Mouse (Mus musculus) lung, adult 2 months (tissue): ENCODE results near the gene Anks1. TPM values are rescaled to one million over a fixed set of nuclear protein-coding genes. Genes with fewer than 3 reads are reported as not detected.

Source experiments
- DNase-seq: peaks from one replicate; pipeline ENCODE4 v3.0.0; 2022
- H3K4me1 ChIP-seq: fragments of 200-500 bp; 2 replicates; pipeline ENCODE4 v1.6.1; 2011; ENCODE audit warnings: low read length; ENCODE audit not compliant: control insufficient read depth, insufficient read depth
- H3K4me3 ChIP-seq: fragments of 200-500 bp; replicated peaks from 2 replicates; pipeline ENCODE3; 2011; ENCODE audit warnings: low read depth, mild to moderate bottlenecking, control low read depth, low read length; ENCODE audit errors: extremely low read depth
- CTCF ChIP-seq: fragments of 200-500 bp; IDR thresholded peaks from 2 replicates; pipeline ENCODE4 v1.5.1; 2011; ENCODE audit warnings: mild to moderate bottlenecking, low read length, control low read depth; ENCODE audit not compliant: insufficient read depth
- POLR2A ChIP-seq: fragments of 200-500 bp; IDR thresholded peaks from 2 replicates; pipeline ENCODE4 v1.6.1; 2011; ENCODE audit warnings: low read depth, mild to moderate bottlenecking, control low read depth, low read length, borderline replicate concordance; ENCODE audit errors: extremely low read depth
- WGBS: fragments of 180-500 bp; shearing (Covaris S2); methylation state at CpG from one replicate; pipeline ENCODE4 v1.1.7; 2018; 5-methylcytosine and 5-hydroxymethylcytosine counted together
- polyA plus RNA-seq: library from polyadenylated mRNA; depleted of rRNA; stranded (reverse); fragments of >200 nt; gene quantifications from 2 replicates; pipeline ENCODE4 v1.2.3, GENCODE M21; 2012

Gene Anks1
- polyA plus RNA-seq, 1 experiment = 89.4 TPM

DNA sequence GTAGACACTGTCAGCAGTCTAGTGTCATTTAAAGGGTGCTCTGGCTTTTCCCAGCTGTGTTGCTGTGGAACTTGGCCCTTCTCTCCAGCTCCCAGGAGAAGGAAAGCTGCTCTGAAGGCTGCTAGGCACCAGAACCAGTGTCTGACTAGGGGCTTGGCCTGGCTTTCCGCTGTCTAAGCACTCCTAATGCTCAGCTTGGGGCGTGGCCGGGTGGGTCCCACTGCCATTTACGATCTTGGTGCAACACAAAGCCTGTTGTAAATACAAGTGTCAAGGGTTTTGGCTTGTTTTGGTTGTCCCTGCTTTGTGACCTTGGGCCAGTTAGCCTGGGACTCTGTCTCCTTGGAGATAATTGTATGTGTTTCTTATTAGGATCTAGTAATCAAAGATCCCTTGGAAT, 31.2 kb downstream of the Anks1 start:
- Histone ChIP-seq H3K4me1 (peaks cover 43% of the 10 kb centered on the region), H3K4me3 (no peak overlapping the region)
- DNase-seq = no peak
- TF ChIP-seq POLR2A (no peak), CTCF (no peak)
- WGBS = 33% methylated on average over 4 of the region's 4 CpGs

DNA sequence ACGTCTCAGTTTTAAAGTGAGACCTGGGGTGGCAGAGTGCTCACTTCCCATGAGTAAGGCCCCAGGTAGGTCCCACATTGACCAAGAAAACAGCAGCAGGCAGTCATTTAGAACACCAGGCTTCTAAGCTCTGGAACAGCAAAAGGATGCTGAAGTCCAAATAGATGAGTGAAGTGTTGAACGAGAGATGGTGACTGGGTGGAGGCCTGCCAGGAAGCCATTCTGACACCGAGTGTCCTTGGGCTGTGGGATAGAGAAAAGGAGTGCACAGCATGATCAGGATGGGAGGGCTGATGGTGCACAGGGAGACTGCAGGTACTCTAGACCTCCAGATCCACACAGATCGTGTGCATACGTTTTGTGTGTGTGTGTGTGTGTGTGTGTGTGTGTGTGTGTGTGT, 32.1 kb downstream of the Anks1 start:
- DNase-seq = no peak
- Histone ChIP-seq H3K4me1 (peaks cover 48% of the 10 kb centered on the region), H3K4me3 (no peak overlapping the region)
- WGBS = 52% methylated on average over 5 of the region's 5 CpGs
- TF ChIP-seq CTCF (no peak), POLR2A (no peak)

DNA sequence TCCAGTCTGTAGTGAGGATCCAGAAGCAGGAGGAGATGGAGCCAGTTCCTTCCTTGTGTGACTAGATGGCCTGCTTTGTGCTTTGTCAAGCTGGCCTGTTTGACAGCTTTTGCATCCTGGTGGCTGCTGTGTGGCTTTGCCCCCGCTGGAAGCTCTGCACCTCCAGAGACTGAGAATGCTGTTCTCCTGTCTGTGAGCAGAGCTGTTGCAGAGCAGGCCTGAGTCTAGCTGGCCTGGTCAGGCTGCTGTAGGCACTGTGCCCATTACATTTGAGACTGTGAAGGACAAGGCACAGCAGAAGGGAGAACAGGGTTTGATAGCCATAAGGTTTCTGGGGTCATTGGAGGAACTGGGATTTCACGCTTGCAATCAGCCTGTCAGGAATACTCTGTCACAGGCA, 32.6 kb downstream of the Anks1 start:
- 54% methylated on average over 2 of the region's 2 CpGs for WGBS
- no peak for DNase-seq
- Histone ChIP-seq H3K4me1 (peaks cover 53% of the 10 kb centered on the region), H3K4me3 (no peak overlapping the region)
- TF ChIP-seq CTCF (no peak), POLR2A (no peak)

DNA sequence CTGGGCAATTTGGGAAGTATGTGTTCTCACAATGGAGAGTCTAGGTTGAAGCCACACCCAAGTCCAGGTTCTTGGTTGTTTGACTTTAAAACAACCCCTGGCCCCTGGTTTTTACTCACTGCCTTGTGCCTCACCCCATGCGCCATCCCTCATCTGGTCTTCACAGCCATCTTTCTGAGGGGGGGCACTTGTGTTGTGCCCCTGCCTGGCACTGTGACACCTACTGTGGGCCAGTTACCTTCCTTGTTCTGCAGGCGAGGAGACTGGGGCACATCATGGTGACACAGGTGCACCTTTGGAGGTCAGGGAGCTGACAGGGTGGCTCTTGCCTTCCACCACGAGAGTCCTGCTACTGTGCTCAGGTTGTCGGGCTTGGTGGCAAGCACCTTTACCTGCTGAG, 33.0 kb downstream of the Anks1 start:
- no peak for DNase-seq
- H3K4me3 ChIP-seq = no peak overlapping the region
- 94% methylated on average over 4 of the region's 4 CpGs for WGBS
- no peak for TF ChIP-seq POLR2A
- no peak for TF ChIP-seq CTCF
- peaks cover 55% of the 10 kb centered on the region for H3K4me1 ChIP-seq

DNA sequence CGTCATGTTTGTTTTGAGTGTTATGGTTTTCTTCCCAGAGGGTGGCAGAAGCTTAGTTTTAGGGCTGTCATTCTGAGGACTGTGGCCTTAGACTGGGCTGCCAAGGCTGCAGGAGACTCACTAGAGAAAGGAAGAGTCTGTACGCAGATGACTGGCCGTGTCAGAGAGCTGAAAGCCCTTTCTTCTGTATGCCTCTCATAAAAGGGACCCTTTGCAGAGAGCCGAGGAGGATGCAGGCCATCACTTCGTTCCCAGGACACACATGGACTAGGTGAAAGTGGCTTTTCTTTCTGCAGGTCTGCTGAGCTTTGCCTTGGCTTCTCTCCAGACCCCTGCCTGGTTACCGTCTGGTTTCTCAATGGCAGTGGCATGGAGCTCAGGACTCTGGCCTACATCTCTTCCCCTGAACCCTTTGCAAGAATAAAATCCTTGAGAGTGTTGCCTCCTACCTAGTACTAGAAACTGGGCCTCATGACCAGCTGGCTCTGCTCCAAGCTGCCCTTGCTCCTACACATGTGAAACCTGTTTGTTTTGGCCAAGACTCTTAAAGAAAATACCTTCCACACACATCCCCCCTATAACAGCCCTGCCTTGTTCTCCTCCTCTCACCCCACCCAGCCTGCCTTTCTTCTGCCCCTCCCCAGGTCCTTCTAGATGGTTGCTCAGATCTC, 36.6 kb downstream of the Anks1 start:
- peaks cover 38% of the 10 kb centered on the region for H3K4me1 ChIP-seq
- DNase-seq = peak; percentile 80
- no peak overlapping the region for H3K4me3 ChIP-seq
- no peak for TF ChIP-seq CTCF
- no peak for TF ChIP-seq POLR2A
- WGBS = 42% methylated on average over 6 of the region's 6 CpGs

DNA sequence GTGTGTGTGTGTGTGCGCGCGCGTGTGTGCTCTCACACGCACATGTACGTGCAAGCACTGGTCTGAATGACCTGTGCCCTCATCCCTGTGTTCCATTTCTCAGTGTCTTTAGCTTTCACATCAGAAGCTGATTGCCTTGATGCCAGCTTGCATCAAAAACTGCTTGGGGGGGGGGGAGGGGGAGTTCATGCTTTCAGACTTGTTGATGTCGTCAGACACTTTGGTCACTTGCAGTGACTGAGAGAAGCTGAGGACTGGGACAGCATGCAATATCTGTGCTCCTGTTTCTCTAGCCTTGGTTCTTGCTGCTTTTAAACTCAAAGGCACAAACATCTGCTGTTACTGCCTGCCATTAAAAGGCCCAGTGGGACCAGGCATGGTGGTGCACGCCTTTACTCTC, 37.3 kb downstream of the Anks1 start:
- H3K4me3 ChIP-seq = no peak overlapping the region
- H3K4me1 ChIP-seq = peaks cover 33% of the 10 kb centered on the region
- TF ChIP-seq POLR2A = no peak
- TF ChIP-seq CTCF = no peak
- 61% methylated on average over 8 of the region's 8 CpGs for WGBS
- no peak for DNase-seq

DNA sequence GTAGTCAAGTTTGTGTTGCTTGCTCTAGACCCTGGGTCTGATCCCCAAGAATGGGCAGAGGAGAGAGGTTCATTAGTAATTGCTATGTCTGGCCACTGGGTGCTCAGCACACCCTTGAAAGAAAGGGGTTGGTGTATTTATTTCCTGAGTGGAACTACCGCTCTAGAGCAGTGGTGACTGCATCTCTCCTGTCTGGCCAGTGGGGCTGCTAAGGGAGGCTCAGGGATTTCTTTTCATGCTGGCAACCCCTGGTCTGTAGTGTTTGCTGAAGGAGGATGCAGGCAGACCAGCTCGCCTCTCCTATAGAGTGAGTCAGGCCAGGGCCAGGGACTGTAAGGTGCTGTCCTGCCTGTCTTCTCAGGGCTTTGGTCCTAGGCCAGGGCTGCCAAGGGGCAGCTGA, 38.0 kb downstream of the Anks1 start:
- 47% methylated on average over 2 of the region's 2 CpGs for WGBS

DNA sequence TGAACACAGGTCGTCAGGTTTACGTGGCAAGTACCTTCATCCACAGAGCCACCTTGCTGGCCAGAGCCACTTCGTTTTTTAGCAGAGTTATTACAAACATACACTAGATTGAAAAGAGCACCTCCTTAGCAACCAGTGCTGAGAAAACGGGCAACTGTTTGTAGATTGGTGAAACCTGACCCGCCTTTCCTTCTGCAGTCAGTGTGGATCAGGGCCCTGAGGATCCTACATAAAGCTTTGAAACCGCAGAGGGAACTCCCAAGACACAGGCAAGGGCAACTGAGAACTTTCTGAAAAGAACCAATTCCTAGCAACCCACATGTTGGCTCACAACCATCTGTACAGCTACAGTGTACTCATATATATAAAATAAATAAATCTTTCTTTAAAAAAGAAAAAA, 44.0 kb downstream of the Anks1 start:
- no peak overlapping the region for H3K4me3 ChIP-seq
- peaks cover 11% of the 10 kb centered on the region for H3K4me1 ChIP-seq
- WGBS = 63% methylated on average over 6 of the region's 6 CpGs
- TF ChIP-seq CTCF = no peak
- no peak for TF ChIP-seq POLR2A
- no peak for DNase-seq

More for the DNA sequence above, 38.0 kb downstream of the Anks1 start:
- DNase-seq = no peak
- Histone ChIP-seq H3K4me1 (peaks cover 29% of the 10 kb centered on the region), H3K4me3 (no peak overlapping the region)
- TF ChIP-seq POLR2A (no peak), CTCF (no peak)

DNA sequence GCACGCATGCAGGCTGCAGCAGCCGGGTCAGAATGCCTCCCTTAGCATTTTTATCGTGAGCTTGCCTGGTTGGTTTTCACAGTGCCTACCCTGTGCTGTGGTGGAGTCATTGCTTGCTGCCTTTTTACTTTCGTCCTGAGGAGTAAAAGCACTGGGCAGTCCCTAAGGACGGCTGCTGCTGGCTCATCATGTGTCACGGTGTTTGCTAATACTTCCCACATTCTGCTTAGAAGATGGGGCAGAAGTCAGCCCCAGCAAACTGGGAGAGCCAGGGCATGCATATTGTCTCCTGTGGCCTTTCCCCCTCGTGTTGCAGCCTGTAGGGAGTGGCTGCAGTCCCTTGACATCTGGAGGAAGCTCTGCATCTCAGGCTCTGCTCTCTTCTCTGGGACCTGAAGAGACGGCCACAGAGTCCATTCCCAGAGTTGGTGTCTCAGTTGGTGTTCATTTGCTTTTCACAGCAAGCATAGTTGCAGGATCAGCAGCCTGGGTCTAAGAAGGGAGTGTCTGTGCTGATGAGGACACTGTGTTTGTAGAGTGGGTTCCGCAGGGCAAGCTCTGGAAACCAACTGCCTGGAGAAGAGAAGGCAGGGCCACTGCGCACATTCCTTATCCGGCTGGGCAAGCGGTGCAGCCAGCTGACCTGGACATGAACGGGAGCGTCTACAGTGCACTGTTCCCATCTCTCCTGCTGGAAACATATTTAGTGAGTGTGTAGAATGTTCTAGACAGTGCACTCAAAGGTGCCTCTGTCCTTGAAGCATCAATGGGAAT, 45.7 kb downstream of the Anks1 start:
- no peak for DNase-seq

DNA sequence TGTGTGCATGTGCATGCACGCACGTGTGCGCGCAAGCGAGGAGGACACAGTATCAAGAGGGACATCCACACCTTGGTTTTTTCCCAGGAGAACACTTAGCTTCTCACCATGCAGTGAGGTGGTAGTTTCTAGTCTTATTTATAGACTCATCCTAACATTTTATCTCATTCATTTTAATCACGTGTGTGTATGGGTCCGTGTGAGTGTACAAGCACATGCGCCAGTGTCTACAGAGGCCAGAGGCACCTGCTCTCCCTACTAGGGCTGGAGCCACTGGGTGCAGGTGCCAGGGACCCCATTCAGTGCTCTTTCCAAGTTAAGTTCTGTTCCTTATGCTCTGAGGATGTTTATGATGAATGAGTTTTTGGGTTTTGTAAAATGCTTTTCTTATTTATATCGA, 48.5 kb downstream of the Anks1 start:
- TF ChIP-seq POLR2A = no peak
- DNase-seq = no peak
- 93% methylated on average over 9 of the region's 9 CpGs for WGBS
- no peak overlapping the region for H3K4me3 ChIP-seq
- peaks cover 15% of the 10 kb centered on the region for H3K4me1 ChIP-seq

More for the DNA sequence above, 45.7 kb downstream of the Anks1 start:
- peaks cover 15% of the 10 kb centered on the region for H3K4me1 ChIP-seq
- H3K4me3 ChIP-seq = no peak overlapping the region
- no peak for TF ChIP-seq CTCF
- no peak for TF ChIP-seq POLR2A
- 37% methylated on average over 14 of the region's 14 CpGs for WGBS
